Mouse (Mus musculus): ENCODE data around the gene Cxcl12. TPM values are rescaled to one million over a fixed set of nuclear protein-coding genes. Genes with fewer than 3 reads are reported as not detected.
A peak's percentile ranks its signal among the peaks of the same experiment; 100 is the strongest.

Gene Cxcl12
- polyA plus RNA-seq, 1 experiment from 2014 or later: 56.7 TPM

- no peaks in the 10 kb centered on the region for H3K9me3 ChIP-seq (ENCODE audit: control insufficient read depth, low read length)
- H3K9ac ChIP-seq (ENCODE audit: low read length): no peak overlapping the region
- no peak overlapping the region for H3K4me3 ChIP-seq (ENCODE audit: low read depth, low read length)
- no peaks in the 10 kb centered on the region for H3K36me3 ChIP-seq (ENCODE audit: control insufficient read depth, insufficient read depth, low read length)
- DNase-seq (ENCODE audit: low spot score) (no peak), ATAC-seq (replicated peaks; ENCODE audit: low FRiP score) (no peak)
- 19% methylated on average over 18 of the region's 18 CpGs for WGBS
- no peaks in the 10 kb centered on the region for H3K4me1 ChIP-seq (replicated peaks; ENCODE audit: control insufficient read depth, insufficient read depth, low read length)
- H3K4me2 ChIP-seq (ENCODE audit: low read depth, low read length, severe bottlenecking): no peak overlapping the region
- H3K27me3 ChIP-seq (ENCODE audit: control insufficient read depth, insufficient read depth, low read length): no peaks in the 10 kb centered on the region
- no peak overlapping the region for H3K27ac ChIP-seq (ENCODE audit: low read depth, low read length)
Measured at GRCm38 (mm10) chr6:117151484-117152149, 16.7 kb upstream of the Cxcl12 start.

GRCm38 (mm10) chr6:117153046-117153445, 15.3 kb upstream of the Cxcl12 start:
- DNase-seq (ENCODE audit: low spot score): no peak
- Histone ChIP-seq H3K9ac (ENCODE audit: low read length) (no peak overlapping the region), H3K4me3 (ENCODE audit: low read depth, low read length) (no peak overlapping the region), H3K36me3 (ENCODE audit: control insufficient read depth, insufficient read depth, low read length) (no peaks in the 10 kb centered on the region), H3K27ac (ENCODE audit: low read depth, low read length) (no peak overlapping the region), H3K9me3 (ENCODE audit: control insufficient read depth, low read length) (no peaks in the 10 kb centered on the region), H3K4me1 (replicated peaks; ENCODE audit: control insufficient read depth, insufficient read depth, low read length) (no peaks in the 10 kb centered on the region), H3K4me2 (ENCODE audit: low read depth, low read length, severe bottlenecking) (no peak overlapping the region), H3K27me3 (ENCODE audit: control insufficient read depth, insufficient read depth, low read length) (no peaks in the 10 kb centered on the region)
- 86% methylated on average over 5 of the region's 5 CpGs for WGBS
- no peak for ATAC-seq (replicated peaks; ENCODE audit: low FRiP score)

DNA sequence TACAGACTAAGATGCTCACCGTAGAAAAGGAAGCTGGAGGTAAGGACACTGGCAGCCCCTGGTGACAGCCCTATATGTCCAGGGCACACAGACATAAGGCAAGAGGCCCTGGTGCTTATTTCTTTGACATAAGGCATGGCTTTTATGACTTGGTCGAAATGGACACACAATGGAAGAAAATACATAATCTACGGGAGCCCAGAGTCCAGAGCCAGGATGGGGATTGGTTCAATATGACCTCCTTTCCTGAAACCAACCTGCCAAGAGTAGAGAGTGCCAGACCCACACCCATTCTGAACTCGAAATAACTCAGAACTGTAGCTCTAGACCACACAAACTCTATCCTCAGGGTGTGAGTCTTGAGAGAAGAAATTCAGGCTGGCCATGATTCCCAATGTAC, 11.5 kb upstream of the Cxcl12 start:
- WGBS: 71% methylated on average over 4 of the region's 4 CpGs
- no peaks in the 10 kb centered on the region for H3K4me1 ChIP-seq (replicated peaks; ENCODE audit: control insufficient read depth, insufficient read depth, low read length)

DNA sequence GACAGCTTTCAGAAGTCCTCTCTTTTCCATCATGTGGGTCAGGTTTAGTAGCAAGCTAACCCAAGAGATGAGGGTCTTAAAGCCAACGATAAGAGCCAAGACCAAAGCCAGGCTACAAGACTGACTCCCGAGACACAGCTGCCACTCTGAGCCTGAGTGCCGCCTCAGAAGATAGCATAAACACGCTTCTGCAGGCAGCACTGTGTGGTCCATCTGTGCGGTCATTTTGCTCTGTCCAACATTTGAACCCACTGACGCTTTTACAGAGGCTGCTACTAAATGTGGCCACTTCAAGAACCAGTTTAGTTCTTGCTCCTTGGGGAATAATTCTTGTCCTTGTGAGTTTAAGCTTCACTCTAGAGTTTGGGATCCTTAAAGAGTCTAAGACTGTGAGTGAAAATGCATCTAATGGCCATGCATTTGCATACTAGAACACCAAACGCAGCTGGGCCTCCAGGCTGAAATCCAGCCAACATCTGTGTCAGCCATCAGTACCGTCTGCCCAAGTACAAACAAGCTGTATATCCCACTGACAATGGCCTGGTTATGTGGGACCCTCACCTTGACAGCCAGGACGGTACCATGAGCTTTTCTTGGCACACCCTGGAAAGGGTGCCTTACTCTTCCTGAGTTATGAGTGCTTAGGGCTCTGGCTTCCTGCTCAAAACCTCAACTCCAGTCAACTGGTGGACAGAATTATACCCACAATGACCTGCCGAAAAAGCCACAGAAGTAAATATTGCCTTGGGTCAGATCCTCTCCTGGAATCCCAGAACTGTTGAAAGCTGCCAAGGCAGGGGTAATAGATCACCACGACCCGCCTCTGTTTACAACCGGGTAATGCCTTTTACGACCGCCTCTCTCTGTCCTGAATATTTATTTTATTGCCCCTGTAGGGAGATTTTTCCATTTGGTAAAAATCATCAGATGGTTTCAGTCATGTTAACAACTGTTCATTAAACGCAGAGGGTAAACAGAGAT, 8.3 kb upstream of the Cxcl12 start:
- no peaks in the 10 kb centered on the region for H3K9me3 ChIP-seq (ENCODE audit: control insufficient read depth, low read length)
- no peaks in the 10 kb centered on the region for H3K27me3 ChIP-seq (ENCODE audit: control insufficient read depth, insufficient read depth, low read length)
- H3K27ac ChIP-seq (ENCODE audit: low read depth, low read length): no peak overlapping the region
- no peak overlapping the region for H3K9ac ChIP-seq (ENCODE audit: low read length)
- no peaks in the 10 kb centered on the region for H3K4me1 ChIP-seq (replicated peaks; ENCODE audit: control insufficient read depth, insufficient read depth, low read length)
- H3K4me2 ChIP-seq (ENCODE audit: low read depth, low read length, severe bottlenecking): no peak overlapping the region
- no peak for DNase-seq (ENCODE audit: low spot score)
- WGBS: 89% methylated on average over 16 of the region's 16 CpGs
- H3K36me3 ChIP-seq (ENCODE audit: control insufficient read depth, insufficient read depth, low read length): no peaks in the 10 kb centered on the region
- no peak for ATAC-seq (replicated peaks; ENCODE audit: low FRiP score)
- no peak overlapping the region for H3K4me3 ChIP-seq (ENCODE audit: low read depth, low read length)

More for the DNA sequence above, 11.5 kb upstream of the Cxcl12 start:
- Histone ChIP-seq H3K27me3 (ENCODE audit: control insufficient read depth, insufficient read depth, low read length) (no peaks in the 10 kb centered on the region), H3K9ac (ENCODE audit: low read length) (no peak overlapping the region), H3K9me3 (ENCODE audit: control insufficient read depth, low read length) (no peaks in the 10 kb centered on the region), H3K4me2 (ENCODE audit: low read depth, low read length, severe bottlenecking) (no peak overlapping the region), H3K36me3 (ENCODE audit: control insufficient read depth, insufficient read depth, low read length) (no peaks in the 10 kb centered on the region), H3K27ac (ENCODE audit: low read depth, low read length) (no peak overlapping the region), H3K4me3 (ENCODE audit: low read depth, low read length) (no peak overlapping the region)
- no peak for DNase-seq (ENCODE audit: low spot score)
- no peak for ATAC-seq (replicated peaks; ENCODE audit: low FRiP score)

- 79% methylated on average over 5 of the region's 5 CpGs for WGBS
- H3K4me1 ChIP-seq (replicated peaks; ENCODE audit: control insufficient read depth, insufficient read depth, low read length): peaks cover 2% of the 10 kb centered on the region; the same call in 1 of the 2 replicates
- no peaks in the 10 kb centered on the region for H3K9me3 ChIP-seq (ENCODE audit: control insufficient read depth, low read length)
- no peak overlapping the region for H3K4me3 ChIP-seq (ENCODE audit: low read depth, low read length)
- H3K27me3 ChIP-seq (ENCODE audit: control insufficient read depth, insufficient read depth, low read length): peaks cover 16% of the 10 kb centered on the region
- ATAC-seq (replicated peaks; ENCODE audit: low FRiP score) (no peak), DNase-seq (ENCODE audit: low spot score) (no peak)
- H3K9ac ChIP-seq (ENCODE audit: low read length): no peak overlapping the region
- H3K4me2 ChIP-seq (ENCODE audit: low read depth, low read length, severe bottlenecking): no peak overlapping the region
- no peak overlapping the region for H3K27ac ChIP-seq (ENCODE audit: low read depth, low read length)
- no peaks in the 10 kb centered on the region for H3K36me3 ChIP-seq (ENCODE audit: control insufficient read depth, insufficient read depth, low read length)
Measured at GRCm38 (mm10) chr6:117163486-117163885, 4.8 kb upstream of the Cxcl12 start.

GRCm38 (mm10) chr6:117166581-117167425, 1.5 kb upstream of the Cxcl12 start:
- H3K4me1 ChIP-seq (replicated peaks; ENCODE audit: control insufficient read depth, insufficient read depth, low read length): peaks cover 2% of the 10 kb centered on the region; the same call in 1 of the 2 replicates
- H3K9ac ChIP-seq (ENCODE audit: low read length): no peak overlapping the region
- H3K4me3 ChIP-seq (ENCODE audit: low read depth, low read length): no peak overlapping the region
- DNase-seq (ENCODE audit: low spot score) (peak; percentile 92), ATAC-seq (replicated peaks; ENCODE audit: low FRiP score) (peak; percentile 83)
- peaks cover 40% of the 10 kb centered on the region for H3K27me3 ChIP-seq (ENCODE audit: control insufficient read depth, insufficient read depth, low read length)
- no peak overlapping the region for H3K27ac ChIP-seq (ENCODE audit: low read depth, low read length)
- peak overlapping the region; percentile 31 for H3K4me2 ChIP-seq (ENCODE audit: low read depth, low read length, severe bottlenecking)
- H3K36me3 ChIP-seq (ENCODE audit: control insufficient read depth, insufficient read depth, low read length): no peaks in the 10 kb centered on the region
- WGBS: 2% methylated on average over 16 of the region's 16 CpGs
- no peaks in the 10 kb centered on the region for H3K9me3 ChIP-seq (ENCODE audit: control insufficient read depth, low read length)

GRCm38 (mm10) chr6:117167426-117167730, 957 bp upstream of the Cxcl12 start:
- Histone ChIP-seq H3K9ac (ENCODE audit: low read length) (no peak overlapping the region), H3K36me3 (ENCODE audit: control insufficient read depth, insufficient read depth, low read length) (no peaks in the 10 kb centered on the region), H3K4me2 (ENCODE audit: low read depth, low read length, severe bottlenecking) (peak overlapping the region; percentile 31; the same call in 1 of the 2 replicates), H3K27ac (ENCODE audit: low read depth, low read length) (no peak overlapping the region), H3K4me1 (replicated peaks; ENCODE audit: control insufficient read depth, insufficient read depth, low read length) (peaks cover 2% of the 10 kb centered on the region; the same call in 1 of the 2 replicates), H3K4me3 (ENCODE audit: low read depth, low read length) (no peak overlapping the region), H3K9me3 (ENCODE audit: control insufficient read depth, low read length) (no peaks in the 10 kb centered on the region), H3K27me3 (ENCODE audit: control insufficient read depth, insufficient read depth, low read length) (peaks cover 40% of the 10 kb centered on the region)
- WGBS: 7% methylated on average over 7 of the region's 7 CpGs
- DNase-seq (ENCODE audit: low spot score) (no peak), ATAC-seq (replicated peaks; ENCODE audit: low FRiP score) (no peak; the same call in 1 of the 2 replicates)

Data from forebrain, embryonic 11.5 days (tissue).